Mouse (Mus musculus) embryonic stem cell, embryonic (primary cell): ENCODE results near the gene Gm28710.

Source experiments
- CTCF ChIA-PET, 4 experiments: fragments of 300-600 bp in 2 of 4; fragments of 350-600 bp in 2 of 4; sonication (Branson Sonifier 250); formaldehyde crosslinking; loops; one replicate each; lab custom pipeline; 2022; ENCODE audit warnings: inconsistent platforms in 2 of 4; lab: Charles Lee
- POLR2A ChIA-PET, 4 experiments: fragments of 300-600 bp in 2 of 4; fragments of 350-600 bp in 2 of 4; sonication (Branson Sonifier 250); formaldehyde crosslinking; loops; one replicate each; lab custom pipeline; 2022; ENCODE audit warnings: antibody characterized with exemption in 4 of 4, inconsistent platforms in 1 of 4; lab: Charles Lee

Gm28710 gene

GRCm38 (mm10) chr5:16791243-16791860 lies at the start of gene Gm28710:
Gene Gm28710 (plus strand): TSS chr5:16791810.
- ChIA-PET POLR2A (no interaction called here), CTCF (no interaction called here)

- ChIA-PET POLR2A (no interaction called here), CTCF (no interaction called here)
These were observed 14.4 kb upstream of the Gm28710 start for GRCm38 (mm10) chr5:16777176-16777575.

GRCm38 (mm10) chr5:16778610-16779172 lies 12.9 kb upstream of the Gm28710 start:
- CTCF ChIA-PET, result interaction anchor here in 1 of 4 experiments (0.7 kb wide), 1 partner anchor 225 kb away, joined by 3 read pairs; the partner anchor contains the start of gene Hgf
- POLR2A ChIA-PET, result interaction anchor here in 1 of 4 experiments (1.2 kb wide), 1 partner anchor 11 kb away, joined by 3 read pairs; no protein-coding TSS in a partner anchor

- CTCF ChIA-PET, result interaction anchor here in 1 of 4 experiments (0.5 kb wide), 1 partner anchor 12 kb away, joined by 5 read pairs; no protein-coding TSS in a partner anchor
- POLR2A ChIA-PET, result no interaction called here
These were observed 6.0 kb upstream of the Gm28710 start for GRCm38 (mm10) chr5:16785627-16786026.

- CTCF ChIA-PET, result no interaction called here
- POLR2A ChIA-PET, result no interaction called here
These were observed 3.4 kb downstream of the Gm28710 start for GRCm38 (mm10) chr5:16794972-16795371.

- POLR2A ChIA-PET, result no interaction called here
These were observed 11.1 kb downstream of the Gm28710 start for GRCm38 (mm10) chr5:16802726-16803125.

GRCm38 (mm10) chr5:16838991-16839390 lies 47.4 kb downstream of the Gm28710 start:
- POLR2A ChIA-PET, result interaction anchor here in 1 of 4 experiments (0.6 kb wide), 1 partner anchor 1958 kb away, joined by 3 read pairs; no protein-coding TSS in a partner anchor
- CTCF ChIA-PET, result no interaction called here

More at GRCm38 (mm10) chr5:16802726-16803125, 11.1 kb downstream of the Gm28710 start:
- CTCF ChIA-PET, result no interaction called here

GRCm38 (mm10) chr5:16869309-16869915 lies 77.8 kb downstream of the Gm28710 start:
- POLR2A ChIA-PET, result no interaction called here
- CTCF ChIA-PET, result interaction anchor here in 1 of 4 experiments (1.0 kb wide), 1 partner anchor 1031 kb away, joined by 3 read pairs; no protein-coding TSS in a partner anchor

GRCm38 (mm10) chr5:16894161-16894560 lies 102.6 kb downstream of the Gm28710 start:
- POLR2A ChIA-PET, result interaction anchor here in 1 of 4 experiments (0.6 kb wide), 1 partner anchor 558 kb away, joined by 3 read pairs; no protein-coding TSS in a partner anchor
- CTCF ChIA-PET, result interaction anchor here in 2 of 4 experiments (0.7 kb wide), 2 partner anchors 228 to 881 kb away, joined by 4 to 8 read pairs; no protein-coding TSS in a partner anchor

GRCm38 (mm10) chr5:16919791-16920190 lies 128.2 kb downstream of the Gm28710 start:
- POLR2A ChIA-PET, result no interaction called here
- CTCF ChIA-PET, result no interaction called here

GRCm38 (mm10) chr5:16922473-16922872 lies 130.9 kb downstream of the Gm28710 start:
- POLR2A ChIA-PET, result no interaction called here
- CTCF ChIA-PET, result no interaction called here
